Mouse (Mus musculus) G1E (cell line): ENCODE results near the gene Evi2a.

Experiments used
- CTCF ChIP-seq: IDR thresholded peaks from 2 replicates; pipeline ENCODE4 v1.5.1; 2012; ENCODE audit warnings: low read depth, low read length, inconsistent platforms, mixed read lengths
- GATA1 ChIP-seq: IDR thresholded peaks from 2 replicates; pipeline ENCODE4 v1.6.1; 2012; ENCODE audit warnings: borderline replicate concordance, low read length, inconsistent platforms, mixed read lengths
- GATA2 ChIP-seq: IDR thresholded peaks from 2 replicates; pipeline ENCODE4 v1.6.1; 2012; ENCODE audit warnings: low read depth, low read length, inconsistent platforms, borderline replicate concordance
- TAL1 ChIP-seq: conservative IDR thresholded peaks from 2 replicates; pipeline ENCODE4 v1.6.1; 2012; ENCODE audit warnings: low read depth, low read length, inconsistent platforms, mixed read lengths

- no peak for TF ChIP-seq CTCF
- no peak for TF ChIP-seq GATA2
- TF ChIP-seq GATA1: no peak
- TF ChIP-seq TAL1: no peak
Observed at GRCm38 (mm10) chr11:79511970-79512369, 18.4 kb downstream of the Evi2a start.
